Mouse (Mus musculus): ENCODE measurements around the gene Noto. TPM values are rescaled to one million over a fixed set of nuclear protein-coding genes. Genes with fewer than 3 reads are reported as not detected.

The Noto gene
- not detected in 2 replicates for total RNA-seq (2015; ENCODE audit: low replicate concordance)
- not detected in 2 replicates for total RNA-seq (2017; ENCODE audit: low replicate concordance)

GRCm38 (mm10) chr6:85423836-85424379 is at the start of gene Noto:
TSS of gene Noto (plus strand) at chr6:85423886.
- no peak for ATAC-seq (replicated peaks; ENCODE audit: low FRiP score, poor library complexity, severe bottlenecking)

- ATAC-seq (replicated peaks; ENCODE audit: low FRiP score, poor library complexity, severe bottlenecking), result no peak
Observed at GRCm38 (mm10) chr6:85373951-85374733, 49.5 kb upstream of the Noto start, which contains the start of gene Rab11fip5. TSS of gene Rab11fip5 (minus strand) at chr6:85374634.

DNA sequence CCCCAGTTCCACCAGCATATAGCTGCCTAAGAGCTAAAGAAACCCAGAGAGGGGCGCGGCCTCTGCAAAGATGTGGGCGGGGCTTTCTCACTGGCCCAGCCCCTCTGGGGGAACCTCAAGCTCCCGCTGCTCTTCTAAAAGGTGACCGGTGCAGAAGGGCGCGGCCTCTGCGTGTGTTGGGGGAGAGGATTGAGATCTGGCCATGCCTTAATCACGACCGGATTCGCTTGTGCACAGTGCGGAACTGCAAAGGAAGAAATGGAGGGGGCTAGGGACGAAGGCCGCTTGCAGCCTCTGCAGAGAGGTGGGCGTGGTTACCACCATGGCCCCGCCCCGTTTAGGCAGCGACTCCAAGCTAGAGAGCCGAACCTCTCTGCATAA is 49.0 kb upstream of the Noto start:
- peak; percentile 95 for ATAC-seq (replicated peaks; ENCODE audit: low FRiP score, poor library complexity, severe bottlenecking)

- ATAC-seq (replicated peaks; ENCODE audit: low FRiP score, poor library complexity, severe bottlenecking), result no peak
Observed at GRCm38 (mm10) chr6:85377066-85377734, 46.5 kb upstream of the Noto start.

DNA sequence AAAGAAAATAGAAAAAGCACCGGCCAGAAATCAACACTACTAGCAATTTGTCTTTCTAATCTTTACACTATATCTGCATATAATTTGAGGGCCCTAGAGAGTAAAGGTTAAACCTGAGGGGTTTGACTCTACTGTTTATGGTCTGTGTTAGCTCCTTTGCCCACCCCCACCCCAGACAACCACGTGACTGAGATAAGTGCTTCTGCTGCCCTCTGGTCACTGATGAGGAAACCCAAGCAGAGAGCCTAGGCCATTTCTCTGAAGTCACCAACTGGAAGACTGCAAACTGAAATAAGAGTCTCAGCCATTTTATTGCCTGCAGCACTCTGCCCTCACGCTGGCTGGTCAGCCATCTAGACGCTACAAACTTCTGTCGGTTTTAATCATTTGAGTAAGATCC is 45.8 kb upstream of the Noto start:
- ATAC-seq (replicated peaks; ENCODE audit: low FRiP score, poor library complexity, severe bottlenecking), result no peak

DNA sequence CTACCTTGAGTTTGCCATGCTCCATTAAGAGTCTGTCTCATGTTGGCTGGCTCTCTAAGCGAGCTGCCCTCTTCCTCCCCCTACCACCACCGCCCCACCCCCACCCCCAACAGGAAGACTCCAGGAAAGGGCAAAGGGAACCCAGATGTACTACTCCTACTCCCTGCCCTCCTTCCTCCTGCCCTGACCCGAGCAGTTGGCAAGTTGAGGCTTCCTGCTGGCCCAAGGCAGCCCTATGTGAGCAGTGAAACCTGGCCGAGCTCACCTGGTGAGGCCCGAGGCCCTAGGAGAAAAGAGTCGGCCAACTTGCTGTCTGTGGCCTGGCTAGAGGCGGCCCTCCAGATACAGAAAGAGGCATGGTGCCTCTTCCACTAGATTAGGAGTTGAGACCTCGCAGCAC is 45.1 kb upstream of the Noto start:
- no peak for ATAC-seq (replicated peaks; ENCODE audit: low FRiP score, poor library complexity, severe bottlenecking)

GRCm38 (mm10) chr6:85380201-85380900 is 43.3 kb upstream of the Noto start:
- ATAC-seq (replicated peaks; ENCODE audit: low FRiP score, poor library complexity, severe bottlenecking), result peak; percentile 77

GRCm38 (mm10) chr6:85380901-85381647 is 42.6 kb upstream of the Noto start:
- no peak for ATAC-seq (replicated peaks; ENCODE audit: low FRiP score, poor library complexity, severe bottlenecking)

DNA sequence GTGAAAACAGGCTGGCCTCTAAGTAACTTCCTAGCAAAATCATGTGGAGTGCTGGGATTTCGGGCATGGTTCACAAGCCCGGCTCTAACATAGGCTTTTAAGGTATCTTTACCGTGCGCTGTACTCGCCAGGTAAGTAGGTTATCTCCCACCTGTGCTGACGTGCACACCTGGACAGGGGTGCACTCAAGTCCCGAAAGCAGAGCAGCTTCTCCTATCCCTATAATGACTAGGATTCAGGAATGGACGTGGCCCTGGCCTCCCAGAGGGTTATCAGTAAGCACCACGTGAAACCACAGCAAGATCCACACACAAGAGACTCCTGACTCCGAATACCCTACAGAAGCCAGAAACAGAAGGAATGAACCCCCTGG is 42.1 kb upstream of the Noto start:
- ATAC-seq (replicated peaks; ENCODE audit: low FRiP score, poor library complexity, severe bottlenecking), result no peak

- ATAC-seq (replicated peaks; ENCODE audit: low FRiP score, poor library complexity, severe bottlenecking), result no peak
Observed at GRCm38 (mm10) chr6:85382791-85383190, 40.9 kb upstream of the Noto start.

DNA sequence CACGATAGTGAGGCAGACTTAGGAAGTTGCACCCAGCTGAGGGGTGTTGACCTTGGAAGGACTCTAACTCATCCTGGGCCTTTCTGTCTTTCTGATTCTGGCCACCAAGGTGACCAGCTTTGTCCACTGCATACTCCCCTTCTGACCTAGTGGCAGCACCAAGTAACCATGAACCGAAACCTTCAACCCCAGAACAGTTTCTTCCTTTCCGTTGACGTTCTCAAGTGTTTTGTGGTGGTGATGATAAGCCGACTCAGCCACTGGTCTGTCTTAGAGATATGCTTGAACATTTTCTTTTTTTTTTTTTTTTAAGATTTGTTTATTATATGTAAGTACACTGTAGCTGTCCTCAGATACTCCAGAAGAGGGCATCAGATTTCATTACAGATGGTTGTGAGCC is 35.1 kb upstream of the Noto start:
- ATAC-seq (replicated peaks; ENCODE audit: low FRiP score, poor library complexity, severe bottlenecking), result no peak

GRCm38 (mm10) chr6:85391803-85392202 is 31.9 kb upstream of the Noto start:
- peak; percentile 60; the same call in 1 of the 2 replicates for ATAC-seq (replicated peaks; ENCODE audit: low FRiP score, poor library complexity, severe bottlenecking)

GRCm38 (mm10) chr6:85395360-85395759 is 28.3 kb upstream of the Noto start:
- no peak for ATAC-seq (replicated peaks; ENCODE audit: low FRiP score, poor library complexity, severe bottlenecking)

DNA sequence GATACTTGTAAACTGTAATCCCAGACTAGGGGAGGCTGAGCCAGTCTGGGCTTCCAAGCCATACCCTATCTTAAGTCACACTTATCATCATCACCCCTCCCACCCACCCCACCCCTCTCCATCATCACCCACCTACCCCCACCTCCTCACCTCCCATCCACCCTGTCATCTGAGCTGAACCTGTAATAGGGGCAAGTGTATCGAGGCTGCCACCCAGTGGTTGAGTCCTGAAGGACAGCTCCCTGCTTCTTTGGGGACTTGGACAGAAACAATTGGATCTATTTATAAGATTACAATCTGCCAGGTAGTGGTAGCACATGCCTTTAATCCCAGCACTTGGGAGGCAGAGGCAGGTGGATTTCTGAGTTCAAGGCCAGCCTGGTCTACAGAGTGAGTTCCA is 26.5 kb upstream of the Noto start:
- ATAC-seq (replicated peaks; ENCODE audit: low FRiP score, poor library complexity, severe bottlenecking), result no peak

DNA sequence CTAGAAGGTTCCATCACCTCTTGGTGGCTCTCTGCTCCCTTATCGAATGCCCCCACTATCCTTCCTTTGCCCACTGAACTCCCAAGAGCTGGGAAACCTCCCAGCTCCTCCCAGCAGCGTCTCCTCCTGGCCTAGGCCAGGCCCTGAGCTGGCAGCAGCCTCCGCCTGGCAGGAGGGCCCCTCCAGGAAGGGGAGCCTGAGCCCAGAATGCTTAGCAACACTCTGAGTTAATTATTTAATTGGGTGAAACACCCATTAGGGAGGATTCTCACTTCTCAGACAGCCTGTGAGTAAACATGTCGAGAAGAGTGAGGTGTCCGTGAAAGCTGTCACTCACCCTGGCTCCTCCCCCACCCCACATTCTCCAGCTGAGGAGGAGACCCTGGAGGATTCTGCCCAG is 24.0 kb upstream of the Noto start:
- no peak for ATAC-seq (replicated peaks; ENCODE audit: low FRiP score, poor library complexity, severe bottlenecking)

DNA sequence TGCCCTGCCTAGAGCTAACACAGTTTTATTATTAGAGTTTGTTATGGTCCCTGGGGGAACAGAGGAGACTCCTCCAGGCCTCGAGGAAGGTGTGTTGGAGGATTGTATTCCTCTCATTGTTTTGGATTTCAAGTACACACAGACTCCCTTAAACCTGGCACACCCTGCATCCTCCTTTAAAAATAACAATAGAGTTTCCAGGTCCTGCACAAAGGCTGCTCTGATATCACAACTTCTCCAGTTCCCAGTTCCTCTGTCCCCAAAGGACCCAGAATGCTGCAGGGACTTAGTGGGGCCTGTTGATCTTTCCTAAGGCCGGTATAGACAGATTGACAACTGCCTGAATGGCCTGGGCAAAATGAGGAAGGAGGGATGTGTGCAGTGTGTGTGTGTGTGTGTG is 21.1 kb upstream of the Noto start:
- no peak for ATAC-seq (replicated peaks; ENCODE audit: low FRiP score, poor library complexity, severe bottlenecking)

DNA sequence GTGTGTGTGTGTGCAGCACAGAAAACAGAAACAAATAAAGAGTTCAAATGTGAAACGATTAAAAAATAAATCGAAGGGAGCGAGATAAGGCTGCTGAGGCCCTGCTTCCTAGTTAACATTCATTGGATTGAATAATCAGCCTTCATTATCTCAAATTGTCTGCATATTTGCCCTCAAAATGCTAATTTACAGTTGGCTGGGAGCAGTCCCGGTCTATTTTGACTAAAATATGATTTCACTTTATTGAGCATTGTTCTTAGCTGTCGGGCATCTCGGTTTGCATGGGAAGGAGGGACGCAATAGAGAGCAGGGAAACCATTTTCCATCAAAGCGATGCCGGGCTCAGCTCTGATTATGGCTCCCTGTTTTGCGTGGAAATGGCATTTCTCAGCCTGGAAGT is 20.6 kb upstream of the Noto start:
- ATAC-seq (replicated peaks; ENCODE audit: low FRiP score, poor library complexity, severe bottlenecking), result no peak

- ATAC-seq (replicated peaks; ENCODE audit: low FRiP score, poor library complexity, severe bottlenecking), result no peak
Observed at GRCm38 (mm10) chr6:85409003-85409402, 14.7 kb upstream of the Noto start.

GRCm38 (mm10) chr6:85410771-85411273 is 12.9 kb upstream of the Noto start:
- ATAC-seq (replicated peaks; ENCODE audit: low FRiP score, poor library complexity, severe bottlenecking), result no peak

- no peak for ATAC-seq (replicated peaks; ENCODE audit: low FRiP score, poor library complexity, severe bottlenecking)
Observed at GRCm38 (mm10) chr6:85415829-85416228, 7.9 kb upstream of the Noto start.

Data from erythroblast, adult 5-6 weeks (primary cell).